Mouse (Mus musculus): ENCODE data around the gene Sema4a. TPM values are rescaled to one million over a fixed set of nuclear protein-coding genes. Genes with fewer than 3 reads are reported as not detected.

The Sema4a gene
- polyA plus RNA-seq, 1 experiment from 2014 or later: 22.3 TPM

DNA sequence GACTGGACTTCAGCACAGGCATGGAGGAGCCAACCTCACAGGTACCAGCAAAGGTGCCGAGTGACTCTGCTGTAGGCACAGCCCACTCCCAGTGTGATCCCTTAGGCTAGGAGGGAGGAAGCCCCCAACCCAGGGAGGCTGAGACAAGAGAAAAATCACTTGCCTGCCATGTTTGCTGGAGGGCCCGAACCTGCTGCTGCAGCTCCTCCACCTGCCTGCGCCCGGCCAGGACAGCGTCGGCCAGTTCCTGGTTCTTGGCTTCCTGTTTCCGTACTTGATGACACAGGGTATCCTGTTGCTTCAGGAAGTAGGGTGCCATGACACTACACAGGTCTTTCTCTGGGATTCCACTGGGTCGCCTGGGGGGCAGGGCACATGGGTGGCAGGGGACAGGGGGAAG, 65.2 kb downstream of the Sema4a start:
- no peak overlapping the region for H3K9ac ChIP-seq

DNA sequence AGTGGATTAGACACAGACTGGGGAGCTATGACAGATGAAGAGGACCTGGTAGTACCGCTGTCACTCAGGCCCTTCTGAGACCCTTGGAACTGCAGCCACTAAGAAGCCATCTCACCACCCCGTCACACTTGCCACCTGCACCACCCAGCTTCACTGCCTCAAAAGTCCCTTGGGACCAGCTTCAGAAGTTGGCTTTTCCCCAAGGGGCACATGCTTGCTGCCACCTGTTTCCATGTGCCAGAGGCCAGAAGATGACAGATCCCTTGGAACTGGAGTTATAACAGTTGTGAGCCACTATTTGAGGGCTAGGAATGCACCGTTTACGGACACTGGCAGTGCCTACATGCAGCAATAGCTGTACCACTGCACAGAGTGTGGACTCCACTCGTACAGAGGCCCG, 65.7 kb downstream of the Sema4a start:
- 89% methylated on average over 6 of the region's 6 CpGs for WGBS
- Histone ChIP-seq H3K27me3 (replicated peaks) (no peaks in the 10 kb centered on the region), H3K36me3 (peaks cover 12% of the 10 kb centered on the region; the same call in 1 of the 2 replicates), H3K4me1 (no peaks in the 10 kb centered on the region), H3K27ac (no peak overlapping the region), H3K9me3 (no peaks in the 10 kb centered on the region), H3K9ac (no peak overlapping the region), H3K4me2 (no peak overlapping the region), H3K4me3 (replicated peaks) (no peak overlapping the region)
- ATAC-seq (ENCODE audit: insufficient read depth, low FRiP score, low read depth): no peak

More for the DNA sequence above, 65.2 kb downstream of the Sema4a start:
- Histone ChIP-seq H3K27me3 (replicated peaks) (no peaks in the 10 kb centered on the region), H3K4me2 (no peak overlapping the region), H3K4me3 (replicated peaks) (no peak overlapping the region), H3K27ac (no peak overlapping the region), H3K36me3 (peaks cover 14% of the 10 kb centered on the region; the same call in 1 of the 2 replicates), H3K9me3 (no peaks in the 10 kb centered on the region), H3K4me1 (no peaks in the 10 kb centered on the region)
- ATAC-seq (ENCODE audit: insufficient read depth, low FRiP score, low read depth): no peak
- 86% methylated on average over 8 of the region's 8 CpGs for WGBS

DNA sequence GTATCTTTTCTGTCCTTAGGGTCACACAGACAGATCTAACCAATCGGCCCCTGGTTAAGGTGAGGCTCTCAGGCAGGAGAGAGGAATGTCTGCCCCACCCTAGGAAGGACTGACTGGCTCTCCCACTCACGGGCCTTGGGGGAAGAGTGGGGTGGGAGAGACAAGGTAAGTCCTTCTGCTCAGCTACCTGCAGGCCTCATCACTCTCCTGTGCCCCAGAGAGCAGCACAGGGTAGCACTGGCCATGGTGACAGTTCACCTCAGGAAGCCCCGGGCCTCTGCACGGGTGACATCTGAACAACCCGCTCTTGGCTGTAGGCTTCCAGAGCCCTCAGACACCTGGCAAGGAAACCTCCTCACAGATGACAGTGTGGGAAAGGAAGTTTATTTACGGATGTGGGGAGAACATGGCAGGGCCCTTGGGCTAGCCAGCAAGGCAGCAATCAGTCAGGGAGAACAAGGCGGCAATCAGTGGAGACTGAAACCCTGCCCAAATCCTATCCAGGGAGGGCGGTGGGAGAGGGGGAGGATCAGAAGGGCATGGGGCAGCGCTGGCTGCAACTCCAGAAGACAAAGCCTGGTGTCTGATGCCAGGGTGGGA, 67.1 kb downstream of the Sema4a start:
- H3K4me1 ChIP-seq: no peaks in the 10 kb centered on the region
- no peak overlapping the region for H3K27ac ChIP-seq
- H3K9ac ChIP-seq: no peak overlapping the region
- H3K4me3 ChIP-seq (replicated peaks): no peak overlapping the region
- 77% methylated on average over 9 of the region's 9 CpGs for WGBS
- H3K4me2 ChIP-seq: no peak overlapping the region
- no peaks in the 10 kb centered on the region for H3K27me3 ChIP-seq (replicated peaks)
- peaks cover 10% of the 10 kb centered on the region; the same call in 1 of the 2 replicates for H3K36me3 ChIP-seq
- no peak for ATAC-seq (ENCODE audit: insufficient read depth, low FRiP score, low read depth)
- H3K9me3 ChIP-seq: no peaks in the 10 kb centered on the region

Small RNAs within 50 kb of the gene (microRNA-seq; reads per million reads assigned to microRNA genes)
- not detected for gene Mir7011

Other genes with a start within 250 kb of the Sema4a start
- gene Rhbg, start 206.5 kb downstream of the Sema4a start, polyA plus RNA-seq (2015; fragmentation: Nextera tagmentation; extraction: Ambion mirVana): 4.2 and 8.2 TPM in 2 replicates
- gene Gm38392, start 174.0 kb downstream of the Sema4a start, polyA plus RNA-seq (2015; fragmentation: Nextera tagmentation; extraction: Ambion mirVana): 0.35 and 1.4 TPM in 2 replicates
- 13.4 and 14.0 TPM in 2 replicates for gene Tsacc, start 164.2 kb downstream of the Sema4a start, polyA plus RNA-seq (2015; fragmentation: Nextera tagmentation; extraction: Ambion mirVana)
- 451 and 489 TPM in 2 replicates for gene Cct3, start 164.1 kb downstream of the Sema4a start, polyA plus RNA-seq (2015; fragmentation: Nextera tagmentation; extraction: Ambion mirVana)
- 182 and 197 TPM in 2 replicates for gene Glmp, start 136.2 kb downstream of the Sema4a start, polyA plus RNA-seq (2015; fragmentation: Nextera tagmentation; extraction: Ambion mirVana)
- 21.6 and 30.6 TPM in 2 replicates for gene Tmem79, start 125.0 kb downstream of the Sema4a start, polyA plus RNA-seq (2015; fragmentation: Nextera tagmentation; extraction: Ambion mirVana)
- 48.5 and 51.1 TPM in 2 replicates for gene Smg5, start 124.9 kb downstream of the Sema4a start, polyA plus RNA-seq (2015; fragmentation: Nextera tagmentation; extraction: Ambion mirVana)
- 9.9 and 13.3 TPM in 2 replicates for gene Paqr6, start 96.6 kb downstream of the Sema4a start, polyA plus RNA-seq (2015; fragmentation: Nextera tagmentation; extraction: Ambion mirVana)
- 1.8 and 4.1 TPM in 2 replicates for gene Bglap3, start 88.4 kb downstream of the Sema4a start, polyA plus RNA-seq (2015; fragmentation: Nextera tagmentation; extraction: Ambion mirVana)
- gene Bglap2, start 82.5 kb downstream of the Sema4a start, polyA plus RNA-seq (2015; fragmentation: Nextera tagmentation; extraction: Ambion mirVana): 0.35 and 1.6 TPM in 2 replicates
- 0.58 TPM in 1 of 2 replicates, not detected in the other for gene Bglap, start 76.7 kb downstream of the Sema4a start, polyA plus RNA-seq (2015; fragmentation: Nextera tagmentation; extraction: Ambion mirVana)
- 115 and 118 TPM in 2 replicates for gene Pmf1, start 50.9 kb downstream of the Sema4a start, polyA plus RNA-seq (2015; fragmentation: Nextera tagmentation; extraction: Ambion mirVana)
- 15.7 and 16.0 TPM in 2 replicates for gene Slc25a44, start 36.0 kb downstream of the Sema4a start, polyA plus RNA-seq (2015; fragmentation: Nextera tagmentation; extraction: Ambion mirVana)
- gene Lmna, start 48.8 kb upstream of the Sema4a start, polyA plus RNA-seq (2015; fragmentation: Nextera tagmentation; extraction: Ambion mirVana): 179 and 214 TPM in 2 replicates
- 11.9 and 12.1 TPM in 2 replicates for gene Mex3a, start 71.2 kb upstream of the Sema4a start, polyA plus RNA-seq (2015; fragmentation: Nextera tagmentation; extraction: Ambion mirVana)
- gene Rab25, start 87.1 kb upstream of the Sema4a start, polyA plus RNA-seq (2015; fragmentation: Nextera tagmentation; extraction: Ambion mirVana): 86.9 and 90.6 TPM in 2 replicates
- 193 and 198 TPM in 2 replicates for gene Lamtor2, start 91.9 kb upstream of the Sema4a start, polyA plus RNA-seq (2015; fragmentation: Nextera tagmentation; extraction: Ambion mirVana)
- gene Ubqln4, start 92.6 kb upstream of the Sema4a start, polyA plus RNA-seq (2015; fragmentation: Nextera tagmentation; extraction: Ambion mirVana): 40.2 and 40.9 TPM in 2 replicates
- 339 and 359 TPM in 2 replicates for gene Ssr2, start 114.7 kb upstream of the Sema4a start, polyA plus RNA-seq (2015; fragmentation: Nextera tagmentation; extraction: Ambion mirVana)
- gene Arhgef2, start 144.8 kb upstream of the Sema4a start, polyA plus RNA-seq (2015; fragmentation: Nextera tagmentation; extraction: Ambion mirVana): 77.1 and 78.7 TPM in 2 replicates
- not detected in 2 replicates for gene Rxfp4, start 192.0 kb upstream of the Sema4a start, polyA plus RNA-seq (2015; fragmentation: Nextera tagmentation; extraction: Ambion mirVana)
- 81.0 and 86.9 TPM in 2 replicates for gene Khdc4, start 224.6 kb upstream of the Sema4a start, polyA plus RNA-seq (2015; fragmentation: Nextera tagmentation; extraction: Ambion mirVana)